Mouse (Mus musculus): Measurements from ENCODE around the gene Opa3.
"Not testable (repeated sequence)": the region's sequence is repeated elsewhere in the genome, so short reads cannot be mapped to it uniquely, and the experiment has no call there.

Gene Opa3

DNA sequence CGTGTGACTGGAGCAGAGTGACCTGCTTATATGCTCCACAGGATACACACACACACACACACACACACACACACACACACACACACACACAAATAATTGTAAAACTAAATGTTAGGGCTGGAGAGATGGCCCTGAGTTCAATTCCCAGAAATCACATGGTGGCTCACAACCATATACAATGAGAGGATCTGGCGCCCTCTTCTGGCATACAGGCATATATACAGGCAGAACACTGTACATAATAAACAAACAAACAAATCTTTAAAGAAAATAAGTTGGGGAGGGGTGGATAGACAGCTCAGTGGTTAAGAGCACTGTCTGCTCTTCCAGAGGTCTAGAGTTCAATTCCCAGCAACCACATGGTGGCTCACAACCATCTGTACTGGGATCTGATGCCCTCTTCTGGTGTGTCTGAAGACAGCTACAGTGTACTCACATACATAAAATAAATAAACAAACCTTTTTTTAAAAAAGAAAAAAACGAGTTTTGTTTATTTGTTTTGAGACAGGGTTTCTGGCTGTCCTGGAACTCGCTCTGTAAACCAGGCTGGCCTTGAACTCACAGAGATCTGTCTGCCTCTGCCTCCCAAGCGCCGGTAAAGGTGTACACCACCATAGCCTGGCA is 53.7 kb downstream of the Opa3 start:
- DNase-seq (ENCODE audit: low spot score in 2 of 2): not testable (repeated sequence)

DNA sequence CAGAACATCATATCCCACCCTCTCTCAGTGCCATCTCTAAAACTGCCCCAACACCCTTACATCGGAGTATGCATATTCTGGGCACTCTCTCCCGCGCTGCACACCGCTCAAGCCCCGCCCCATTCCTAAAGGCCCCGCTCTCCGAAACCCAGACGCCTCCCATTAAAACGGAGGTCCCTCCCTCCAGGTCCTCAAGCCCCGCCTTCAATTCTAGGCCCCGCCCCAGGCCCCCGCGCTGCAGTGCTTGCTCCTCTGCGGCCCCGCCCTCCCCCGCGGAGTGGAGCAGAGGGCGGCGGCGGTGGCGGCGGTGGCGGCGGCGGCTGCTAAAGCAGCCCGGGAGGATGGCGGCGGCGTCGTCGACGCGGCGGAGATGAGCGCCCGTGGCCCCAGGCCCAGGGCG is 54.3 kb downstream of the Opa3 start, which contains the start of gene Rtn2:
Gene Rtn2 (plus strand): TSS at position 240 of the 400 bp plus-strand sequence.
- peak; percentile 65 to 77 for DNase-seq (ENCODE audit: low spot score in 2 of 2)

DNA sequence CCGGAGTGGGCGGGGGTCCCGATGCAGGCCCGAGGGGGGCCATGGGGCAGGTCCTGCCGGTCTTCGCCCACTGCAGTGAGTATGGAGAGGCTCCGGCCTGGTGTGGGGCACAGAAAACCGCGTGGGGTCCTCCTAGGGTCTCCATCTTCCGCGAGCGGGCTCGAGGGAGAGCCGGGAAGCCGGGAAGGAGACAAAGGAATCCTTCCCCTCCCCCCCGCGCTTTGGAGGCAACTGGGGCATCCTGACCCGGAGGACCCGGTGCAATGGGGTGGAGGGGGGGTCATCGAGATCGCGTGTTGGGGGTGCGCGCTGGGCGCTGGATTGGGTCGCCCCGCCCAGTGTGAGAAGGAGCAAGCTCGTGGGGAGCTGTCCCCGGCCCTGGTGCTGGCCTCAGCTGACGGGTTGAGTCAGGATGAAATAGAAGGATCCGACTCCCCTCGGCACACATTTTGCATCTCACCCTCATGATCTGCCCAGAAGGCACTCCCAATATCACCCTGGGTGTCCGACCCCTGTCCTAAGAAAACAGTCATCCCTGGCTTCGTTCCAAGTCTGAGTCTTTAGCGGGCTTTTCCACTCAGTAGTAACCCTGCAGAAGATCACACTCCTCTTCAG is 54.8 kb downstream of the Opa3 start:
- DNase-seq (ENCODE audit: low spot score in 2 of 2): peak in 1 of 2 experiments; percentile 32

DNA sequence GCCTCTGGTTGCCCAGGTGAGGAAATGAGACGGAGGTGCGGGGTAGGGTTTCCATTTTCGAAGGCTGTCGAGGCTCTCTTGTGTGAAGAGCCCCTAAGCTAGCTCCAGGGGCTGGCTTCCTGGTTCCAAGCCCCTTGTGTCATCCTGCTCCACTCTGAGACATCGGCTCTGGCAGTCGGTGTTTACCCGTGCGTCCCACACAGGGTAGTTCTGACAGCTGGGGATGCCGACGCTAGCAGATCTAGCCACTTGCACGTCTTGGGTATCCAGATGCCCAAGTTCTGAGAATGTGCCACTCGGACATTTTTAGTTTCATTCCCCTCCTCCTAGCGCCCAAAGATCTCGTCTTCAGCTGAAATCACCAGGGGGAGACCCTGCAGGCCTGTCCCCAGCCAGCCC is 55.3 kb downstream of the Opa3 start:
- peak in 1 of 2 experiments; percentile 44 for DNase-seq (ENCODE audit: low spot score in 2 of 2)

DNA sequence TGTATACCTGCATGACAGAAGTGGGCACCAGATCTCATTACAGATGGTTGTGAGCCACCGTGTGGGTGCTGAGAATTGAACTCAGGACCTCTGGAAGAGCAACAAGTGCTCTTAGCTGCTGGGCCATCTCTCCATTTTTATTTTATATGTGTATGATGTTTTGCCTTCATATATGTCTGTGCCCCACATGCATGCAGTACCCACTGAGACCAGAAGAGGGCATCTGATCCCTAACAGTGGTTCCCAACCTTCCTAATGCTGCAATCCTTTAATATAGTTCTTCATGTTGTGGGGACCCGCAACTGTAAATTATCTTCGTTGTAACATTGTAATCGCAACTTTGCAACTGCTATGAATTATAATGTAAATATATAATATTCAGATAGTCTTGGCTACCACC is 56.6 kb downstream of the Opa3 start:
- DNase-seq (ENCODE audit: low spot score in 2 of 2): no peak

DNA sequence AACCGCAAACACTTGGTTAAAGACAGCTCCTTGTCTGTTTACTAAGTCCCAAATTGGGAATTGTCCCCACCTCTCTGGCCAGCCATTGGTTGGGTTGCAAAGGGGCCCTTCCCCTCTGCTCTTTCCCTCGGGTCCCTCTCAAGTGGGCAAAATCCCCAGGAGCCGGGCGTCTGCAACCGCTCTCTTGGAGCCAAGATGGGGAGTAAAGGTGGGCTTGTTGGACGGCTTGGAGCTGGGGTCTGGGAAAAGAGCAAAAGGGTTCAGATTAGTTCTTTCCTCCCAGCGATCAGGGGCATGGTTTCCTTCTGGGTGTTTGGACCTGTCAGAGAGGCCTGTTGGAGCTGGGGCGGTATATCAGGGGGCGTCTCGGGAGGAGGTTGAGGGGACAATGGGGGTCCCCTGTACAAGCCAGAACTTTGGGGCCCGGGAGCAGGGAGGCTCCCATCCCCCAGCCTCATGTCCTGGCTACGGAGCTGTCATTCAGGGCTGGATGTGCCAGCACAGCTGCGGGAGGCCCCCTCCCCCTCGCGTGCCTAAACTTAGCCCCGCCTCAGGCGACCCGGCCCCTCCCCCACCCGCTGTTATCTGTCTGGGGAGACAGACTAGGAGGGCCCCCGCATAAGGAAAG is 62.9 kb downstream of the Opa3 start:
- no peak for DNase-seq (ENCODE audit: low spot score in 2 of 2)

DNA sequence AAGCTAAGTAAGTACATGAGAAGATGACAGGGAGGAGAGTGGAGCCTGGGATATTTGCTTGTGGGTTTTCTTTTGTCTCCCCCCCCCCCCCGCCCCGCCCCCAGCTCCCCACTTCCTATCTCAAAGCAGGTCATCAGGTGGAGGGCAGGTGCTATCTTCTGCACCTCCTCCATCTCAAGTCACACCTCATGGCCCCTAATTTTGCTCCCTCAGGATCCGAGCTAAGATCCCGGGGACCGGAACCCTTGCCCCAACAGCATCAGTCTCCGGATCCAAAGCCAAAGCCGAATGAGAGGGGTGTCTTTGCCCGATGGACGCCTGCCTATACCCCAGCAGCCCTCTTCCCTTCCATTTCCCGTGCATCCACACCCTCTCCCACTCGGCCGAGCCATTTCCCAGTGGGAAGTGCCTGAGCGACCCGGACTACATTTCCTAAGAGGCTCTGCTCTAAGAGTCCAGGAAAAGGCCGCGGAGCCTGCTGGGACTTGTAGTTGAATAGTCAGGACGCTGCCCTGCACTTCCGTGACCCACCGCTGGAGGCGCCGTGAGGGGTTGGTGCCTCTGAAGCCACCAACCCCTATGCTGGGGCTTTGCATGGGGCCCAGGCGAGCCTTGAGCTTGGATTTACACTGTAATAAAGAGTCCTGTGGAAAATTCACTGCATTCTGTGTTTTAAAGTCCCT is 67.5 kb downstream of the Opa3 start:
- DNase-seq (ENCODE audit: low spot score in 2 of 2): peak; percentile 92 to 96

DNA sequence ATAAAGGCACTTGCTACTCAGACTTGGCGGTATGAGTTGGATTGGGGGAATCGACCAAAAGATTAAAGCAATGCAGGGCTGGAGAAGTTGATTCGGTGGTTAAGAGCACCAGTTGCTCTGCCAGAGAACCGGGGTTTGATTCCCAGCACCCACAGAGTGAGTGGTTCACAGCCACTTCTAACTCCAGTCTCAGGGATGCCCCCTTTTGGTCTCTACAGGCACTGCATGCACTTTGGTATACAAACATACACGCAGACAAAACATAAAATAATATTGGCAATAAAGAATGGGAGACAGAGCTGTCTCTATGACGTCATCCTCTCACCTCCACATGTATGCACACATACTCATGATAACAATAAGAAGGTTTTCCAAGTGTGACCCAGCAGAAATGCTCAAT is 68.9 kb downstream of the Opa3 start:
- DNase-seq (ENCODE audit: low spot score in 2 of 2): no peak

DNA sequence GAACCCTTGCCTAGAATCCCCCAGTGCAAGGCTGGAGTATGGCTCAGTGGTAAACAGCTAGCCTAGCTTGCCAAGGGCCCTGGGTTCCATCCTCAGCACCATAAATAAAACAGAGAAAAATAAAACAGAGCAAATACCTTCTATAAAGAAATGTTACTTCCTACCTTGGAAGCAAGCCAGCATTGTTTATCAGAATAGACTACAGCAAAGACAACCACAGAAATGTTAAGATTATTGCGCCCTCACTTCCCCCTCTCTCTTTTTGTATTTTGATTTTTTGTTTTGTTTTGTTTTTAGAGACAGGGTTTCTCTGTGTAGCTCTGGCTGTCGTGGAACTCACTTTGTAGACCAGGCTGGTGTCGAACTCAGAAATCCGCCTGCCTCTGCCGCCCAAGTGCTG is 69.7 kb downstream of the Opa3 start:
- no peak for DNase-seq (ENCODE audit: low spot score in 2 of 2)

DNA sequence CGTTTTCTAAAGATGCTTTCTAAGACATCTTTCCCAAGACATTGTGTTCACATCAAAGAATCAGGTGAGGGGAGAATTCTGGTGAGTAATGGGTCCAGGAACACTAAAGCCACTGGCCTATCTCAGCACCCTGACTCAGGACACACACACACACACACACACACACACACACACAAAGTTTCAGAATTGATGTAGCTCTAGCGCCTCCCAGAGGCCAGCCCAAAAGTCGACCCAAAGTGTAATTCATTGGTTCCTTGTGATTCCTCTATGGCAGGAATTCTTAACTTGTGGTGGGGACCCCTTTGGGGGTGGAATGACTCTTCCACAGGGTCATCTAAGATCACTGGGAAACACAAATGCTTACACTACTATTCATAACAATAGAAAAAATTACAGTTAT is 71.1 kb downstream of the Opa3 start:
- DNase-seq (ENCODE audit: low spot score in 2 of 2): no peak

DNA sequence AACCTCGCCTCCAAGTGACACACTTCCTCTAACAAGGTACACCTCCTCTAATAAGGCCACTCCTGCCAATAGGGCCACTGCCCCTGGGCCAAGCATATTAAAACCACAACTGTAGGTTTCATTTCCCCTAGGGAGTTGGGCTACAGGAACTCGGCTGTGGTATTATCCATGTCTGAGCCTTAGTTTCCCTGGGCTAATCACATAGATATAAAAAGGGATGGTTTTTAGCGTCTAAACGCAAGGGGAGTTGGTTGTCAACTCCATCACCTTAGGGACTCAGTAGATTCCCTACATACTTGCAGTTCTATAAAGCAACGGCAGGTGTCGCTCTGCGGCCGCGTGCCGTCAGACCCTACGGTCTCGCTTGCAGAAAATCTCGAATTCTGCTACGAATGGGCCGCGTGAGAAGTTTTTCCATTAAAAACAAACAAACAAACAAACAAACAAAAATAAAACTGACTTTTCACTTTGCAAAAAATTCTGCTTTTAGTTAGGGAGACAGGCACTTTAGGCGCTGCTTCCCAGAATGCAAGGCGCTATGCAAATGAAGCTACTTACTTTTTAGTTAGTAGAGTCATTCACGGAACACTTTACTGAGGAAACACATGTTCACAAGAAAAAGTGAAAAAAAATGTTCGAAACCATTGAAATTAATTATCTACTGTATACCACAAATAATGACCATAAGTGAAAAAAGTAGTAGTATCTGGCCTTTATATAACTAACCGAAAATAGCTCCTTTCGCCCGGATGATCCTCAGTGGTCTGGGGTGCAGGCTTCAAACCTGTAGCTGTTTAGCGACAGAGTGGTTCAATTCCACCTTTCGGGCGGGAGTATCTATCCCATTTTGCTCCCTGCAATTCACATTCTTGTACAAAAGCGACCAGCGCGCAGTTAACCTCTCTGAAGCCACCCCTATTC is 72.6 kb downstream of the Opa3 start:
- peak; percentile 57 to 70 for DNase-seq (ENCODE audit: low spot score in 2 of 2)

DNA sequence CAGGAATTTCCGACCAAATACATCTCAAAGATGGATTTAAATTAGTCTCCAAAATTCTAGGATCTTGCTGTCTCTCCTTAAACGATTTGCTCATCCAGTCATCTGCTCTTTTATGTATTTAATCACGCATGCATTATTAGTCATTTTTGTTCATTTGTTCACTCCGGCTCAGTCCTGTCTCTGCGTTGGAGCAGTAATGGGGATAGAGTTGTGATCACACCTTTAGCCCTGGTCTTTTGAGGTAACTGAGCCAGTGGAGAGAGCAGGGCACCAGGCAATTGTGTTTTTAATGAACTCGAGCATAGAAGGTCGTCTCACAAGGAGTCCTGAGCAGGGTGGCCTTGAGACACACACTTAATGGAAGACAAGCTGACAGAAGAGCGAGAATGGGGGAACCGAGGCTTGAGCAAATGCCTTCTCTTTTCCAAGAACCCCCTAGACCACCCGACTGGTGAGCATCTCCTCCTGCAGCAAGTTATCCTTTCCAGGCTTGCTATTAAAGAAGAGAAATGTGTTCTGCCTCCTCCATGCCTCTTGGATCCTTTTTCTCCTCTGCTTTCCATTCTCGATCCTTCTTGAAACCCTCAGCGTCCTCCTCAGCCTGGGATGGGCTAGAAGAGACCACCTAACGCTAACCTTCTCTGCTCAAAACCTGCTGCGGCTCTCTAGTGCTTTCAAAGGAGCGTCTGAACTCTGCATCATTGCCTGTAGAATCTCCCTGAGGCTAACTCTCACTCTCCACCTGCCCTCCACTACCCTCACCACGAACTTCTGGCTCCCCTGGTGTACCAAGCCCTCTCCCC is 73.5 kb downstream of the Opa3 start:
- no peak for DNase-seq (ENCODE audit: low spot score in 2 of 2)

DNA sequence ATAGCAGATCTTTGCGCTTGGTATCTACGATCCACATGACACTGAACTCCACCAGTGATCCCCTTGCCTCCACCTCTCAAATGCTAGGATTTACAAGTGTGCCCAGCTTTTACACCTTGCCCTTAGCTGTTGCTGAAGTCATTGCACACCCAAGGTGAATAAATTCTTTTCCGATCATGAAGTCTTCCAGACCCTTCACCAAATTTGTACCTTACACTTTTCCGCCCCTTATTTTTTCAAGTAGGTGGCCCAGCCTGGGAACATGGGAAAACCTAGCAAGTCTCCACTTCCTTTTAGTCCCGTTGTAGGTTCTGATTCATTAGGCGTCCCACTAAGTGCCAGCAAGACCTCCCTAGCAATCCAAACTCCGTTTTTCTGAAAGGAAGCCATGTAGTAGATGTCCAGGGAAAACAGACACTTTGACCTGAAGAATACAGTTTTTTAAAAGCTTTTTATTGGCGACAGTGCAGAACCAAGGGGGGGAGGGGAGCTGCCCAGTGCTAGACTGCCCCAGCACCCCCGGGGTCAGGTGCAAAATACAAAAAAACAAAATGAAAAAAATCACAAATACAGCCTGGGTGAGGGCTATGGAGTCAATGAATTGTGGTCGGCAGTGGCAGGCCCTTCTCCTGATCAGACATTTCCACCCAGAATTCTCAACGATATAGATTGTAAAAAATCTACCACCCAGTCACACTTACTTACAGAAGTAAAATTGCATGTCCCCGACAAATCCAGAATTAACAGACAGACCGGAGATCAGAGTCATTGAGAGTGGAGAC is 74.3 kb downstream of the Opa3 start:
- no peak for DNase-seq (ENCODE audit: low spot score in 2 of 2)

DNA sequence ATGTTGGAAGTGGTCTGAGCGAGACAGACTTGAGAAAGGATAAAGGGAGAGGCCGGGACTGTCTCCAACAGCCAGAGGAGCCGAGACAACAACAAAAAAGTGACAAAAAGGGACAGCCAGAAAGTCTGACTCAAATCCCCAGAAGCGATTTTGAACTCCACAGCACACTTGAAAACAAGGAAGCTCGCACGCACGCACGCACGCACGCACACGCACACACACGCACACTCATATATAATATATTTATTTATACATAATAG is 74.8 kb downstream of the Opa3 start:
- DNase-seq (ENCODE audit: low spot score in 2 of 2): no peak

DNA sequence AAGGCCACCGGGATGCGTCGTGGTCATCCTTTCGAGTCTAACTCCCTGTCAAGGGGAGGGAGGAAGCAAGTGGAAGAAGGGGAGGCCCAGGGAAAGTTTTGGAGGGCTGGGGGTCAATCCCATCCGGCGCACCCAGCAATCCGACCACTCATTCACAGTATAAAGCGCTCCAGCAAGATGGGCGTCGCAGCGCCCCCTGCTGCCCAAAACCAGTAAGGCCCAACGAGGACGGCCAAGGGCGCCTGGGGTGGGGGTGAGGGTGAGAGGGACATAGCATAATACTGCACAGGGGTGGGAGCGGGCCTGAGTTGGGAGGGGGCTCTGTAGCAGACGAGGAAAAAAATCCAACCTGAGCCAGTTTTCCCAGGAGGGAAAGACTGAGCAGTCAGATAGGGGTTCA is 75.6 kb downstream of the Opa3 start:
- DNase-seq (ENCODE audit: low spot score in 2 of 2): peak in 1 of 2 experiments; percentile 50

DNA sequence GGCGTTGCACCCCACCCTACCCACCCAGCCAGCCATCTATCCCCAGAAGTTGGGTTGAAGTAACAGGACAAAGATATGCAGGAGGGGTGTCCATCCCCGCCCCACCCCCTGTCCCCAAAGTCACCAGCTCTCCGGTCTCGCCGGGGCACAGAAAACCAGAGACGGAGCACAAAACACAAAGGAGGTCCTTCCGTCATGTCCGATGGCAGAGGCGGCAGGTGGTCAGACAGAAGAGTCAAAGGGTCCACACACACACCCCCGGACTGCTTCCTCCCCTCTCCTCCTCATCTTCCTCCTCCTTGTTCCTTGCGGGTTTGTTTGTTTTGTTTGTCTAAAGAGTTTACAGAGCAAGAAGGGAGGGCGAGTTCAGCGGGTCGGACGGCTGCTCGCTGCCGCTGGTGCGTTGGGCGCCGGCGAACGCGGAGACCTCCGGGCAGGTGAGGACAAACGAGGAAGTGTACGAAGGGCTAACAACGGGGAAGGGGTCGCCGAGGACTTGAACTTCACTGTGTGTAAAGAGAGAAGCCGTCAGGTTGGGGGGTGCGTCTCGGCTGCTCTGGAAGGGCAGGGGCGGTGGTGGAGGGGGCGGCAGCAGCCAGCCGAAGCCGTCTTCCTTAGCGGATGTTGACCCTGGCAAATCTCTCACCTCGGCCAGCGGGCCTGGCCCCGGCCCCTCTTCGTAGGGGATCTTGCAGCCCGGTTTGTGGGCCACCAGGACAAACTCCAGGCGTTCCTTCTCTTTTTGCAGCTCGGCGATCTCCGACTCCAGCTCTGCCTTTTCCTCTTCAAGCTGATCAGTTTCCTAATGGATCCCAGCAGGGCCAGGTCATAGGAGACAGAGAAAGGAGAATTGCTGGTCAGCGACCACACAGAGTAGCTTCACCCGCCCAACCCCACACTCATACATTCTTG is 76.6 kb downstream of the Opa3 start:
- no peak for DNase-seq (ENCODE audit: low spot score in 2 of 2)

DNA sequence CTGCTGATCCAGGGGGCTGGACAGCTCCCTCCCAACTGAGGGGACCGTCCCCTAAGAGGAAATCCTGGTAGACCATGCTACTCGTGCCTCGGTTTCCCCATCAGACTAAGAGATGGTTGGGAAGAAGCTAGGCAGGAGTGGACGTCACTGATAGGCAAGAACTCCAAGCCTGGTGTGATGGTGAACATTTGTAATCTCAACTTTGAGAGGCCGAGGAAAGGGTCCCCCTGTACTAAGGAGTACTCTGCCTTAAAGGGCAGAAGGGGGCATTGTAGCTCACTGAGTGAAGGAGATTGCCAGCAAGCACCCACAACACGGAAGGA is 77.2 kb downstream of the Opa3 start:
- no peak for DNase-seq (ENCODE audit: low spot score in 2 of 2)
